Mouse (Mus musculus) kidney, embryonic 16.5 days (tissue): ENCODE measurements around the gene Prmt1. TPM values are rescaled to one million over a fixed set of nuclear protein-coding genes. Genes with fewer than 3 reads are reported as not detected.
A peak's percentile ranks its signal among the peaks of the same experiment; 100 is the strongest.
"Not testable (repeated sequence)": the region's sequence is repeated elsewhere in the genome, so short reads cannot be mapped to it uniquely, and the experiment has no call there.

ENCODE experiments used
- ATAC-seq: fragments of 200-750 bp; cut with Nextera tagmentation; 2 replicates; pipeline ENCODE4 v1.8.0; 2017; ENCODE audit warnings: moderate TSS enrichment; ENCODE audit not compliant: low FRiP score, low TSS enrichment
- H3K27ac ChIP-seq: fragments of 300-500 bp; sonication (generic); 2 replicates; pipeline ENCODE4 v1.5.1; 2014; ENCODE audit warnings: low read length
- H3K27me3 ChIP-seq: fragments of 300-500 bp; sonication (generic); 2 replicates; pipeline ENCODE4 v1.6.1; 2014; ENCODE audit warnings: low read length, control low read depth, mixed read lengths; ENCODE audit not compliant: insufficient read depth
- H3K36me3 ChIP-seq: fragments of 300-500 bp; sonication (generic); 2 replicates; pipeline ENCODE4 v1.6.1; 2014; ENCODE audit warnings: low read length, control low read depth, mixed read lengths; ENCODE audit not compliant: insufficient read depth
- H3K4me1 ChIP-seq: fragments of 300-500 bp; sonication (generic); 2 replicates; pipeline ENCODE4 v1.6.1; 2014; ENCODE audit warnings: low read length, control low read depth, mixed read lengths; ENCODE audit not compliant: insufficient read depth
- H3K4me2 ChIP-seq: fragments of 300-500 bp; sonication (generic); replicated peaks from 2 replicates; pipeline ENCODE4 v1.6.1; 2014; ENCODE audit warnings: low read depth, low read length
- H3K4me3 ChIP-seq: fragments of 300-500 bp; sonication (generic); 2 replicates; pipeline ENCODE4 v1.5.1; 2014; ENCODE audit warnings: mild to moderate bottlenecking, low read length
- H3K9ac ChIP-seq: fragments of 300-500 bp; sonication (generic); replicated peaks from 2 replicates; pipeline ENCODE4 v1.6.1; 2014; ENCODE audit warnings: low read length
- H3K9me3 ChIP-seq: fragments of 300-500 bp; sonication (generic); 2 replicates; pipeline ENCODE4 v1.6.1; 2016; ENCODE audit warnings: low read length, control low read depth
- WGBS: fragments of 180-500 bp; shearing (Covaris S2); extraction: QIAGEN DNeasy Blood & Tissue Kit; methylation state at CpG from one replicate; pipeline ENCODE4 v1.1.7; 2014; 5-methylcytosine and 5-hydroxymethylcytosine counted together
- polyA plus RNA-seq: library from polyadenylated mRNA; unstranded; fragments of >200 nt; fragmentation: Nextera tagmentation; extraction: Ambion mirVana; gene quantifications from 2 replicates; pipeline ENCODE4 v1.2.1, GENCODE M21; 2015

The Prmt1 gene
- polyA plus RNA-seq, 1 experiment from 2014 or later: 701 TPM

DNA sequence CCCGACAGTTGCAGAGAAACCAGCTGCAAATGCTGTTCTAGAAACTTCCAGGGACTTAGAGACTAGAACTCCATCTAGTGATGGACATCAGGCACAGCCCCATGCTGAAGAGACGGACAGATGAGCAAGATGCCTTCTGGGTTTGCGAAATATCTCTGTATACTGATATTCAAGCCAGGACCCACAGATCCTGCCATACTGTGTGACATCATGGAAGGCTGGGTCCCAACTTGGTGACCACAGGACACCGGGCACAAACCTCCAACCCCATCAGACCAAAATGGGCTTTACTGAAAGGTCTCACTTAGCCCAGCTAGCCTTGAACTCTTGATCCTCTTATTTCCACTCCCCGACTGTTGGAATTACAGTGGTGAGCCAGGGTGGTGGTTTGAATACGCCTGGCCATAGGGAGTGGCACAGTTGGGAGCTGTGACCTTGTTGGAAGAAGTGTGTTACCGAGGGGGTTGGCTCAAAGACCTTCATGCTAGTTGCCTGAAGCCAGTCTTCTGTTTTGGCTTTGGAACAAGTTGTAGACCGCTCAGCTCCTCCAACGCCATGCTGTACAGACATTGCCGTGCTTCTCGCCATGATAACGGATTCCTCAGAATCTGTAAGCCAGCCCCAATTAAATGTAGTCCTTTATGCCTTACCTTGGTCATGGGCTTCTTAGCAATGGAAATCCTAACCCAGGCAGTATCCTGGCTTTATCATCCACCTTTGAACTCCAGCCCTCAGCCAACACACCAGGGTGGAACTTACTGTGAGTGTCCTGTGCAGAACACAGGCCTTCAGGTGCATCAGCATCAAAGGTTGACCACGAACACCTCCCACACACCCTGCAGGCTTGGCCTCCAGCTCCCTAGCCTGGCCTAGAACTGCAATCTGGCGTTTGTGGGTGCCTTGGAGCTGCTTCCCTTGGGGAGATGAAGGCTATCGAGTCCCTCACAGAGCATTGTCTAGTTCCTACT, 38.2 kb upstream of the Prmt1 start:
- H3K4me2 ChIP-seq: no peak overlapping the region
- WGBS: 86% methylated on average over 15 of the region's 15 CpGs
- H3K4me3 ChIP-seq: no peak overlapping the region
- H3K9me3 ChIP-seq: no peaks in the 10 kb centered on the region
- peaks cover 26% of the 10 kb centered on the region for H3K36me3 ChIP-seq
- no peak for ATAC-seq
- H3K9ac ChIP-seq: no peak overlapping the region
- H3K27ac ChIP-seq: no peak overlapping the region; the same call in 1 of the 2 replicates
- no peaks in the 10 kb centered on the region for H3K4me1 ChIP-seq
- H3K27me3 ChIP-seq: no peaks in the 10 kb centered on the region

DNA sequence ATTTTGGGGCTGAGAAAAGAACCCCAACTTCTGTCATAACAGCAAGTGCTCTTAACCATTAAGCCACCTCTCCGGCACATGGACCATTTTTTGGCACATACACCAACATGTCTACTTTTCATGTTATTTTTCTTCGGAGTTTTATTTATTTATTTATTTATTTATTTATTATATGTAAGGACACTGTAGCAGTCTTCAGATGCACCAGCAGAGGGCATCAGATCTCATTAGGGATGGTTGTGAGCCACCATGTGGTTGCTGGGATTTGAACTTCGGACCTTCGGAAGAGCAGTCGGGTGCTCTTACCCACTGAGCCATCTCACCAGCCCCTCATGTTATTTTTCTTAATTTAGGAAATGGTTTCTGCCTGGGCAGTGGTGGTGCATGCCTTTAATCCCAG, 37.3 kb upstream of the Prmt1 start:
- 74% methylated on average over 5 of the region's 5 CpGs for WGBS
- ATAC-seq, H3K4me1 ChIP-seq, H3K9me3 ChIP-seq, H3K27me3 ChIP-seq, H3K27ac ChIP-seq, H3K4me3 ChIP-seq, H3K9ac ChIP-seq, H3K4me2 ChIP-seq: not testable (repeated sequence)
- peaks cover 20% of the 10 kb centered on the region for H3K36me3 ChIP-seq

DNA sequence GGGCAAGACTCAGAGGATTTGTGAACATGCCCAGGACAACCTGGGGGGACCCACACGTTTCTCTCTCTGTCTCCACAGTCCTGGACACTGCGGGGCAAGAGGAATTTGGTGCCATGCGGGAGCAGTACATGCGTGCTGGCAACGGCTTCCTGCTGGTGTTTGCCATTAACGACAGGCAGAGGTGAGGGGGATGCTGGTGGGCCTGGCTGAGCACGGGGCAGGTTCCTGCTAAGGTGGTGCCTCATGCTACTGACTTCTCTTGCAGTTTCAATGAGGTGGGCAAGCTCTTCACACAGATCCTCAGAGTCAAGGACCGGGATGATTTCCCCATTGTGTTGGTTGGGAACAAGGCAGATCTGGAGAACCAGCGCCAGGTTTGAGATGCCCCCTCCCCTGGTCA, 33.9 kb upstream of the Prmt1 start:
- no peak overlapping the region for H3K4me3 ChIP-seq
- ATAC-seq: no peak
- H3K9me3 ChIP-seq: no peaks in the 10 kb centered on the region
- no peaks in the 10 kb centered on the region for H3K27me3 ChIP-seq
- H3K9ac ChIP-seq: 0 out of 2 replicates have a peak overlapping the region, but pooled peaks have one; percentile 31
- H3K4me2 ChIP-seq: no peak overlapping the region
- H3K36me3 ChIP-seq: no peaks in the 10 kb centered on the region
- no peak overlapping the region for H3K27ac ChIP-seq
- WGBS: 68% methylated on average over 9 of the region's 9 CpGs
- H3K4me1 ChIP-seq: peaks cover 14% of the 10 kb centered on the region; the same call in 1 of the 2 replicates

DNA sequence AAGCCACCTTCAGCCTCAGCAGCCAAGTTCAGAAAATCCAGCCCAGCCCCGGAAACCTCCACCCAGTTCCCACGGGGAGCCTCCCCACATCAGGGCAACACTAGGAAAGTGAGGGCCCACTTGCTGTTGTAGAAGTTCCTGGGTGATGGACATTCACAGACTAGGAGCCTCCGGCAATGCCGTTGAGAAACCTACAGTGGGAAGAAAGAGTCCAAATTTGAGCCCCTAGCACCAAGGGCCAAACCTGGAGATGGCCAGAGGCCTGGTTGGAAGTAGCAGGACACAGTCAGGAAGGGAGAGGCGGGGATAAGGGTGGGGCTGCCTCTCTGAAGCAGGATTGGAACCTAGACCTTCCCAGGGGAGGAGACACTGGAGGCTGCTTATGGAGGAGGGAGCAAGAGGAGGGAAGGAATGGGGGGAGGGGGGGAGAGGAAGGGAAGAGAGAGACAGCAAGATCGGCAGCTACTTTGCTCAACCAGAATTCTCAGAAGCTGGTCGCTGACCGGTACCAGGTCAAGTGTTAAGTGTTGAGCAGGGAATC, 32.7 kb upstream of the Prmt1 start:
- peak overlapping the region; percentile 89 for H3K4me2 ChIP-seq
- peak overlapping the region; percentile 18 for H3K9ac ChIP-seq
- H3K27me3 ChIP-seq: no peaks in the 10 kb centered on the region
- H3K9me3 ChIP-seq: no peaks in the 10 kb centered on the region
- H3K4me3 ChIP-seq: peak overlapping the region; percentile 96
- no peaks in the 10 kb centered on the region for H3K36me3 ChIP-seq
- peak overlapping the region; percentile 89; the same call in 1 of the 2 replicates for H3K27ac ChIP-seq
- H3K4me1 ChIP-seq: peaks cover 21% of the 10 kb centered on the region
- ATAC-seq: no peak
- WGBS: 22% methylated on average over 8 of the region's 8 CpGs

DNA sequence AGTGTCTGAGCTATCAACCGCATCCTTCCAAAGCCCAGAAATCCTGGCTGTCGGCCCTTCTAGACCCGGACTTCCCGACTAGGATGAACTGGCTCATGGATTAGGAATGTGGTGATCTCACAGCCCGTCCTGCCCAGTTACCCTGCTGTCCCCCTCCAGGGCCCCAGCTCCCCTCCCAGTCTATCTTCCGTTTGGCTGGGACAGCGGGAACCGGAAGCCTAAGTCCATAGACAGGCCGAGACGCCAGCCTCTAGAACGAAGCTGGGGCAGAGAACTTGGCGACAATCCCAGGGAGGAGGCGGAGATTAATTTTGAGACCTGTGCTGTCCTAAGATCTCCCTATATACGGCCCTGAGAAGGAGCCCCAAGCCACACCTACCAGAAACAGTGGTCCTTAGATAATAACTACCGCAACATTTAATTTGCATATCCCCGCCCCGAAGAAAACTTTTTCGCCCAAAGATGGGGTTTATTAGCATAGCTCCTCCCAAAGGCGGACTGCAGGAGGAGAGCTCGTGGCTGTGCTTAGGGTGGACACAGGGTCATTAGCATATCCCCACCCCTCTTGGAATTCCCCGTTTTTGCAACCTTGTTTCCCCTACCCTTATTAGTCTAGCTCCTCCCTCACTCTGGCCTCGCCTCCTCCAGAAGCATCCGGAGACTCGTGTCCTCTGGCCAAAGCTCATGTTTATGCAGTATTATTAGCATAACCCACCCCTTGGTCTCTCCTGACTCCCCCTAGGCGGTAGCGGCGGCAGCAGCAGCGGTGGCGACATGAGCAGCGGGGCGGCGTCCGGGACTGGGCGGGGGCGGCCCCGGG, 31.1 kb upstream of the Prmt1 start, which contains the start of gene Rras:
Rras (plus strand) TSS at position 720 of the 820 bp plus-strand sequence.
- peak within 1 kb of the TSS; percentile 96 for H3K4me3 ChIP-seq
- under 1% methylated on average over 36 of the region's 36 CpGs for WGBS

DNA sequence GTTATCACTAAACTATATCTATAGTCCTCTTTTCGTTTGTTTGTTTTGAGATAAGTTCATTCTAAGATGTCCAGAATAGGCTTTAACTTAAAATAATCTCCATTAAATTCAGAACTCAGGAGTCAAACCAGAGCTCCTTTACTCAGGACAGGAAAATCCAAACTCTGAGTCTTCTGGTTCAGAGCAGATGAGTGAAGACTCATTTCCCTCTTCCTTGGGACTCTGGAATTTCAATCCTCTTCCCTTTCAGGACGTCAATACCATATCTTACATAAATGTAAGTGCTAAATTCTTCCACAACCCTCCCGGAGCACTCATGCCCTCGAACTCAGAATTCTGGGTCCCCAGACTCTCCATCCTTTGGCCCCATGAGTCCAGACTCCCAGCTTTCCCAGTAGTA, 30.4 kb upstream of the Prmt1 start:
- ATAC-seq: no peak
- WGBS: 4% methylated on average over 4 of the region's 4 CpGs
- peak overlapping the region; percentile 100 for H3K27ac ChIP-seq
- peak overlapping the region; percentile 96 for H3K4me3 ChIP-seq
- H3K9me3 ChIP-seq: no peaks in the 10 kb centered on the region
- H3K36me3 ChIP-seq: peaks cover 10% of the 10 kb centered on the region
- peaks cover 21% of the 10 kb centered on the region for H3K4me1 ChIP-seq
- H3K4me2 ChIP-seq: peak overlapping the region; percentile 89
- H3K27me3 ChIP-seq: no peaks in the 10 kb centered on the region
- peak overlapping the region; percentile 79 for H3K9ac ChIP-seq

More for the DNA sequence above, 31.1 kb upstream of the Prmt1 start, which contains the start of gene Rras:
- no peaks in the 10 kb centered on the region for H3K27me3 ChIP-seq
- peak within 1 kb of the TSS; percentile 89 for H3K4me2 ChIP-seq
- ATAC-seq: peak; percentile 95
- no peaks in the 10 kb centered on the region for H3K9me3 ChIP-seq
- H3K36me3 ChIP-seq: peaks cover 3% of the 10 kb centered on the region
- peak within 1 kb of the TSS; percentile 79 for H3K9ac ChIP-seq
- peaks cover 21% of the 10 kb centered on the region for H3K4me1 ChIP-seq
- peak within 1 kb of the TSS; percentile 100 for H3K27ac ChIP-seq

DNA sequence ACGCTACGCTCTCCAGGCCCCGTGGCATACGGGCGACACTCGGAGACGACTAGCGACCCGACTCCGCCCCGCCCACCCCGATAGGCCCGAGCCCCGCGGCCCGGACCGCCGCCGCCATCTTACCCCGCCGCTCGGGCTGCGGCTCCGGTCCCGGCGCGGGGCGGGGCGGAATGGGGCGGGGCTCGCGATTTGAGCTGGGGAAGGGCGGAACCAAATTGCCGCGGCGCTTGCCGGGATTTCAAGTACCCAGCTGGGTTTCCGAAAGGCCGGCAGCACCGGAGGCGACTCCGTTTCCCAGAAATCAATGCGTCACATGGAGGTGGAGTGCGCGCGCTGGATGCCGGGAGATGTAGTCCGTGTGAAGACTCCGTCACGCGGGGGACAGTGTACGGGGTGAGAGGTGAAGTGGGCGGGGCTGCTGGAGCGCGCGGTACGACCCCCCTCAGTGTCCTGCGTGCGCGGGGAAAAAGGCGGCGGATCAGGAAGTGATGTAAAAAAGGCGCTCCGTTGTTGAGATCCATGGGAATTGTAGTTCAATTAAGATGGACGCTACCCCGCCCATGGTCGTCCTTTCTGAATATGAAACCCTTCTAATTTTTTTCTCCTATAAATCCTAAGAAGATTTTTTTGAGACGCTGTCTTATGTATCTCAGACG, 29.7 kb upstream of the Prmt1 start, which contains the start of gene Scaf1:
Scaf1 (minus strand) TSS at position 407 of the 656 bp plus-strand sequence.
- H3K4me2 ChIP-seq: peak within 1 kb of the TSS; percentile 93
- H3K4me3 ChIP-seq: peak within 1 kb of the TSS; percentile 96
- H3K27me3 ChIP-seq: no peaks in the 10 kb centered on the region
- under 1% methylated on average over 69 of the region's 69 CpGs for WGBS
- H3K9me3 ChIP-seq: no peaks in the 10 kb centered on the region
- ATAC-seq: peak; percentile 88
- peak within 1 kb of the TSS; percentile 100 for H3K27ac ChIP-seq
- peaks cover 15% of the 10 kb centered on the region for H3K36me3 ChIP-seq
- H3K4me1 ChIP-seq: peaks cover 21% of the 10 kb centered on the region
- H3K9ac ChIP-seq: peak within 1 kb of the TSS; percentile 98

DNA sequence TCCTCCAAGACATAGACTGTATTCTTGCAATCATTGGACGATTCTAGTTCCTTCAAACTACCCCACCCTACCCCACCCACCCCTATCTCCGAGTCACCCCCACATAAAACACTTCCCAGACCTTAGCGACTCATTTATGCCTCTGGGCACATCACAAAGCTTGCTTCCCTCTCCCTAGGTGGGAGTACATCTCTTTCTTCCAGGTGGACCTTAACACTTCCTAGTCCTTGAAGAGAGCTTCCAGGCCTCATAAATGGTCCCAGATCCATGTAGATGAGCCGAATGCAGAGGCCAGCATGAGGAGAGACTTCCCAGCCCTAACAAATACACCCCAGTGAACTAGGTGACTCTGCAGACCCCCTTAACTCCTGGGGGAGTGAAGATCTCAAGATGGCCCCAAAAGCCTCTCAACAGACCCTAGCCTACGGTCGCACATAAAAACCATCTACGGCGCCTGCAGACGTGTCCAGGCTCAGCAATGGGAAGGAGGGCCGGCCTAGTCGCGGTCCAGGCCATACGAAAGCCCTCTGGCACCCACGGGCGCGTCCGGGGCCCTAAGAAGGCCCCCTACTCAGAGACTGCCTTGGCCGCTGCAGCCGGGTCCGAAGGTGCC, 29.1 kb upstream of the Prmt1 start:
- Histone ChIP-seq H3K4me1 (peaks cover 21% of the 10 kb centered on the region), H3K9ac (peak overlapping the region; percentile 98), H3K4me2 (peak overlapping the region; percentile 93), H3K27me3 (no peaks in the 10 kb centered on the region), H3K4me3 (peak overlapping the region; percentile 96), H3K27ac (peak overlapping the region; percentile 91), H3K9me3 (no peaks in the 10 kb centered on the region), H3K36me3 (peaks cover 21% of the 10 kb centered on the region)
- no peak for ATAC-seq
- under 1% methylated on average over 20 of the region's 20 CpGs for WGBS

DNA sequence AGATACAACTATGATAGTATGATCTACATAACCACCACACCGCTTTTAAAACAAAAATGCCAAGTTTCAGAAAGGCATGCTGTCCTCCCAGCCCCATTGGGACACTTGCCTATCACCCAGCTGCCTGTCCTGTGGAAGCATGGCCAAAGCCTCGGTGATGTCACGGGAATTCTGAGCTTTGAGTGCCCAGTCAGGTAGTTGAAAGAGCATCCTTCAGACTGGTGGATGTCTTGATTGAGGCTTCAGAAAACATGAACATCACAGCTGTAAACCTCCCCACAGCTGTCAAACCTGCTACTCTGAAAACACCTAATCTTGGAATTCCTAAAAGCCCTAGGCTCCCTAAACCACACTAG, 27.7 kb upstream of the Prmt1 start:
- H3K27ac ChIP-seq: no peak overlapping the region
- no peaks in the 10 kb centered on the region for H3K9me3 ChIP-seq
- H3K36me3 ChIP-seq: peaks cover 35% of the 10 kb centered on the region
- WGBS: 97% methylated on average over 3 of the region's 3 CpGs
- no peak overlapping the region for H3K4me2 ChIP-seq
- H3K27me3 ChIP-seq: no peaks in the 10 kb centered on the region
- H3K4me3 ChIP-seq: no peak overlapping the region
- ATAC-seq: no peak
- H3K9ac ChIP-seq: no peak overlapping the region; the same call in none of the 2 replicates
- peaks cover 17% of the 10 kb centered on the region for H3K4me1 ChIP-seq
